Mouse (Mus musculus): ENCODE data around the gene Mfsd6. TPM values are rescaled to one million over a fixed set of nuclear protein-coding genes. Genes with fewer than 3 reads are reported as not detected.

The Mfsd6 gene
- polyA plus RNA-seq (2014; fragmentation: Illumina TruSeq; extraction: RNeasy Lipid Tissue Mini Kit (QIAGEN cat#74804); ENCODE audit: low read depth, low replicate concordance): 40.6 TPM

DNA sequence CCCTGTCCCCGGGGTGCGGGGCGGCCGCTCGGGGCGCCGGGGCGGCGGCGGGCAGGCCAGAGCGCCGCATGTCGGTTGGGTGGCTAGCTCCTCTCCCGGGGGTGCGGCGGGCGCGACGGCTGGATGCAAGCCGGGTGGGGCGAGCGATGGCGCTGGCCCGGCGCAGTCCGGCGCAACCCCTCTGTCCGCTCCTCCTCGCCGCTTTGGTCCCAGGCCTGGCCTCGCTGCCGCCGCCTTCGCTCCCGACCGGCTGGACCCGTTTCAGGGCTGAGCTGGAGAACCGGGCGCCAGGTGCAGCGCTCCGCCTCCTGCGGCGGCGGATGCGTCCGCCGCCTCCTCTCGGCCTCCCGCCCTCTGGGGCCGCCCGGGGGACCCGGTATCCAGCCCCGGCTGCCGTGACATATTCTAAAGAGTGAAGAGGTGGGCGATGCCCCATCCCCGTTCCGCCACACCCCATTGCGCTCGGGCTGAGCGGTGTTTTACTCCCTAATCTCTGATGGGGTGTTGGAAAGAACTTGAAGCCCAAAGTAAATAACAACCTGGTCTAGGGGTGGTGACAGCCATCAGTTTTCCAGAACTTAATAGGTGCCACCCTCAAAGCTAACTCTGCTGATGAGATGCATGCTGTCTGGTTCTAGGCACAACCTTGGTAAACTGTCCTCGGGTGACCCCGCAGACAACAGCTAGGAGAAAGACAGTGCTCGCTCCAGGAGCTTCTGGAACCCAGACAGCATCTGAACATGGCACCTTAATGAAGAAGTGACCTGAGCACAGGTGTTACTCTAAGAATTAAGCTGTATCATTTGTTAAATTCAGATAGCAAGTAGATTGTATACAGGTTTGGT is at the start of gene Mfsd6:
Mfsd6 (minus strand) TSS at position 407 of the 845 bp plus-strand sequence.

DNA sequence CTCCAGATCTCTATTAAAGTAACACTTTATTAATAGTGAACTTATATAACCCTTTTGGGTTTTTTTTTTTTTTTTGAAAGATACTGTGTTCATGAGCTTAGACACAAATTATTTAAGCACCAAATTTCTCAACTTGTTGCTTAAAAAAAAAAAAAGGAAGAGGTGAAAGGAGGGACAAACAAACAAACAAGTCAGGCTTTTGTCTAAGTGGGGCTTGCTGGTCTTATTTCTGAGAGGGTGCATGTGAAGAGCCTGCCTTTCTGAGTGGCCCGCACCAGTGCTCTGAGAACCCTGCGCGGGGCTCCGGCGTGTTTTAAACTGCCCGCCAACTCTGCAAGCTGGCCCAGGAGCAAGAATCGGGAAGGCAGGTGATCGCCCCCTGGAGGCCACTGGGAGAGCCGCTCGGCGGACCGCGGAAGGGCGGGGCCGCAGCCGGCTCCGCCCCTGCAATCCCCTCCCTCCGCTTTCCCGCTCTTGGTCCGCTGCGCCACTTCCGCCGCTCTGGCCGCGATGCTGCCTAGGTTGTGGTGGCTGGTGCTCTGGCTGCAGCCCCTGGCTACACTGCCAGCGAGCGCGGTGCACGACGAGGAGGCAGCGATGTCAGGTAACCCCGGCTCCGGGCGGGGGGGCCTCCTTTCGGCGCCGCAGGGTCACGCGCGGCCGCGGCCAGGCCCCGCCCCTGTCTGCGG is 96.9 kb downstream of the Mfsd6 start, which contains the start of gene Nemp2:
Nemp2 (plus strand) TSS at position 456 of the 689 bp plus-strand sequence.

Other genes with a start within 250 kb of the Mfsd6 start
- 256 TPM for gene Nab1, start 226.8 kb downstream of the Mfsd6 start, polyA plus RNA-seq (2014; fragmentation: Illumina TruSeq; extraction: RNeasy Lipid Tissue Mini Kit (QIAGEN cat#74804); ENCODE audit: low read depth, low replicate concordance)
- gene Nemp2, start 96.8 kb downstream of the Mfsd6 start, polyA plus RNA-seq (2014; fragmentation: Illumina TruSeq; extraction: RNeasy Lipid Tissue Mini Kit (QIAGEN cat#74804); ENCODE audit: low read depth, low replicate concordance): 3.0 TPM
- 15.5 TPM for gene Inpp1, start 90.2 kb upstream of the Mfsd6 start, polyA plus RNA-seq (2014; fragmentation: Illumina TruSeq; extraction: RNeasy Lipid Tissue Mini Kit (QIAGEN cat#74804); ENCODE audit: low read depth, low replicate concordance)
- gene Hibch, start 117.5 kb upstream of the Mfsd6 start, polyA plus RNA-seq (2014; fragmentation: Illumina TruSeq; extraction: RNeasy Lipid Tissue Mini Kit (QIAGEN cat#74804); ENCODE audit: low read depth, low replicate concordance): 243 TPM

Data from adrenal gland, adult 10 weeks (tissue).